Mouse (Mus musculus): ENCODE measurements around the gene Cracr2b. TPM values are rescaled to one million over a fixed set of nuclear protein-coding genes. Genes with fewer than 3 reads are reported as not detected.

Cracr2b gene
- polyA plus RNA-seq, 1 experiment from 2014 or later, result 23.7 TPM

DNA sequence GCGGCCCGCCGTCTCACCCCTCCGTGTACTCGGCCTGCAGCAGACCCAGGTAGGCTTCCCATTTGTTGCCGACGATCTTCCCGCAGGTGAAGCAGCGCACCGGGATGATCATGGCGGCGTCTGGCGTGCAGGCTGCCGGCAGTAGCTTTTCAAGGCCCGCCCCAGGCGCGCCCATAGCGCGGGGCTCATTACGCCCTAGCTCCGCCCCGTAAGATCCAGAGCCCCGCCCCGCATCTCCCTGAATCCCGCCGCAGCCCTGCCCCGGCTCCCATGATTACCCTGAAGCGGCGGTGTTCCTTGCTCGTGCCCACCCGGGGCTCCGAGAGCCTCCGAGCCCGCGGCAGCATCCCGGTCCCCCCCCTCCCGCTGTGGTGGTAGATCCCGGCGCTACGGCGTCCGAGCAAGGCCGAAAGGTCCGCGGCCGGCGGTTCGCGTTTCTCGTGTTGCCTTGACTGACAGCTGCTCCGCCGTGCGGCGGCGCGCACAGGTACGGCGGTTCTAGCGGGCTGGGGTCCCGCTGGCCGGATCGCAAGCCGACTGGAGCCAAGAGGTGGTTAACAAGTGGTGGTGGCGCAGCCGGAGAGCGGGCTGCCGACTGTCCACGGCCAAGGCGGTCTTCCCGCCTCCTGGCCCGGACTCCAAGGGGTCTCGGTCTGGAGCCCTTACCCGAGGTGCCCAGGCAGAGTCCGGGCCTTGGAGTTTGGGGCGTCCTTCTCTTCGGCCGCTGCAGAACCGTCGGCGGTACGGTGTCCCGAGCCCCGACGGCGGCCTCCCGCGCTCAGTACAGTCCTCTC lies 14.3 kb downstream of the Cracr2b start, which contains the start of the genes Polr2l and Tspan4:
Gene Polr2l (minus strand): TSS at position 122 of the 794 bp plus-strand sequence.
Gene Tspan4 (plus strand): TSS at position 230 of the 794 bp plus-strand sequence.
- no peaks in the 10 kb centered on the region for H3K9me3 ChIP-seq (ENCODE audit: low read length)
- peaks cover 19% of the 10 kb centered on the region for H3K36me3 ChIP-seq (ENCODE audit: insufficient read depth, low read length)
- peak within 1 kb of the TSS; percentile 81 for H3K4me3 ChIP-seq (ENCODE audit: low read length)
- peaks cover 40% of the 10 kb centered on the region for H3K4me1 ChIP-seq (ENCODE audit: insufficient read depth, low read length)
- peak within 1 kb of the TSS; percentile 90 for H3K9ac ChIP-seq (replicated peaks; ENCODE audit: low read length)
- WGBS, result under 1% methylated on average over 84 of the region's 87 CpGs
- no peaks in the 10 kb centered on the region for H3K27me3 ChIP-seq (ENCODE audit: insufficient read depth, low read length)
- peak within 1 kb of the TSS; percentile 91 for H3K4me2 ChIP-seq (replicated peaks; ENCODE audit: low read depth, low read length)
- H3K27ac ChIP-seq (ENCODE audit: low read length), result peak within 1 kb of the TSS; percentile 98
- ATAC-seq (ENCODE audit: low FRiP score, low TSS enrichment), result peak; percentile 24

DNA sequence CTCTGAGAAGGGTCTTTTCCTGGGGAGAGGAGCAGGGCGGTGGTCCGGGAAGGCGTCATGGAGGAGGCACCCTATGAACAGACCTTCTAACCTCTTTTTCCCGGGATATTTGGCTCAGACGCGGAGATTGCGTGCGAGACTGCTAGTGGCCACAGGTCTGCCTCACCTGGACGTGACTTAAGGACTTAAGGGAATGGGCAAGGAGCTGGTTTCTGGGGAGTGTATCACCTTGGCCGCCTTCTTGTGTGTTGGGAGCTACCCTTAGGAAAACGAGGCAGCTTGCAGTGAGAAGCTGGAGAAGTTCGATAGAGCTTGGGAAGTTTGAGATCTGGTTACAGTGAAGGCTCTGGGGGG lies 14.9 kb downstream of the Cracr2b start:
- no peak for ATAC-seq (ENCODE audit: low FRiP score, low TSS enrichment)
- Histone ChIP-seq H3K27me3 (ENCODE audit: insufficient read depth, low read length) (no peaks in the 10 kb centered on the region), H3K4me1 (ENCODE audit: insufficient read depth, low read length) (peaks cover 45% of the 10 kb centered on the region), H3K36me3 (ENCODE audit: insufficient read depth, low read length) (peaks cover 13% of the 10 kb centered on the region), H3K9ac (replicated peaks; ENCODE audit: low read length) (peak overlapping the region; percentile 90), H3K4me3 (ENCODE audit: low read length) (peak overlapping the region; percentile 81), H3K27ac (ENCODE audit: low read length) (peak overlapping the region; percentile 98), H3K4me2 (replicated peaks; ENCODE audit: low read depth, low read length) (peak overlapping the region; percentile 91), H3K9me3 (ENCODE audit: low read length) (no peaks in the 10 kb centered on the region)
- WGBS, result 1% methylated on average over 12 of the region's 12 CpGs

DNA sequence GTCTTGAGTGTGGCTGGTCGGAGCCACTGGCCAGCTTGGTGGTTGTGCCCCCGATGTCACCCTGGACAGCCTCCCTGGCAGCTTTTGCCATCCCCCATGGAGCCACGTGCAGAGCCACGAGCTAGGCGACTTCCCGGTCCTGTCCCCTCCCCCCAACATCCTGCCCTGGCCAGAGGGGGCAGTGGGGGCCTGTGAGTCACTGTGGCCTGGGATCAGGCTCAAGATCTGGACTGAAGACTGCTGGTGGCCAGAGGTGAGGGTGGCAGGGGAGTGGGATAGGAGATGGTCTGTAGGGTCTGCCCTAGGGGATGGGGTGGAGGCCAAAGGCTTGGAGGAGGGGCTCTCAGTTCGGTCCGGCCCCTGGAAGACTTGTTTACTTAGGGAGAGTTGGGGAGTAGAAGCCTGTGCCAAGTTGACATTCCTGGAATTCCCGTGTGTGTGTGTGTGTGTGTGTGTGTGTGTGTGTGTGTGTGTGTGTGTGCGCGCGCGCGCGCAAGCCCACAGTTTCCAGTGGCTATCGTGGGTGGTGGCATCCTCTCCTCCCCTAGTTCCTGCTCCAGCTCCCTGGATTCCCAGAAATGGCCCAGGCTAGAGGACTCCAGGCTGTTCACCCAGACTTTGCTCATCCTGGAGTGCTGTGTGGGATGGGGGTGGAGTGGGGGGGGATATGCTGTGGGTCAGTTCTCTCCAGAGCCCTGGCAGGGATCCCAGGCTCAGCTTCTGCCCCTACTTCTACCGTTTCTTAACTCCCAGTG lies 15.5 kb downstream of the Cracr2b start:
- H3K27me3 ChIP-seq (ENCODE audit: insufficient read depth, low read length), result no peaks in the 10 kb centered on the region
- H3K9me3 ChIP-seq (ENCODE audit: low read length), result no peaks in the 10 kb centered on the region
- ATAC-seq (ENCODE audit: low FRiP score, low TSS enrichment), result peak; percentile 80
- H3K4me3 ChIP-seq (ENCODE audit: low read length), result peak overlapping the region; percentile 81
- H3K4me1 ChIP-seq (ENCODE audit: insufficient read depth, low read length), result peaks cover 51% of the 10 kb centered on the region
- H3K9ac ChIP-seq (replicated peaks; ENCODE audit: low read length), result peak overlapping the region; percentile 90
- peaks cover 7% of the 10 kb centered on the region; the same call in 1 of the 2 replicates for H3K36me3 ChIP-seq (ENCODE audit: insufficient read depth, low read length)
- H3K27ac ChIP-seq (ENCODE audit: low read length), result peak overlapping the region; percentile 98
- H3K4me2 ChIP-seq (replicated peaks; ENCODE audit: low read depth, low read length), result peak overlapping the region; percentile 91
- under 1% methylated on average over 16 of the region's 17 CpGs for WGBS

DNA sequence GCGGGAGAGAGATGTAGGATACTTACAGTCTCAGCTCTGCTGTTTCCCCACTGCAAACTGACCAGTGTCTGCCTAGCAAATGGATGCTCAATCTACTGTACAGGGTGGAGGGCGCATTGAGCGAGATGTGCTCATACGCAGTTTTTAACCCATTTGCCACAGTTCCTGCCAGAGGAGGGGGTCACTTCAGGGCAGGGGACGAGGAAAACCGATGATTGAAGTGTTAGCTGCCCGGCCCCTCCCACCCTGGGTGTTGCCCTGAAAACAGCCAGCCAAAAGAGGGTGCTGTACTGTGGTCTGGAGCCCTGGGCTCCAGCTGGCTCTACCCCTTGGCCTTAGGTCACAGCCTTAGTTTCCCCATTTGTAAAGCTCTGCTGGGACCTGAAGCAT lies 16.1 kb downstream of the Cracr2b start:
- ATAC-seq (ENCODE audit: low FRiP score, low TSS enrichment), result no peak
- Histone ChIP-seq H3K9me3 (ENCODE audit: low read length) (no peaks in the 10 kb centered on the region), H3K36me3 (ENCODE audit: insufficient read depth, low read length) (peaks cover 5% of the 10 kb centered on the region; the same call in 1 of the 2 replicates), H3K27ac (ENCODE audit: low read length) (peak overlapping the region; percentile 98), H3K9ac (replicated peaks; ENCODE audit: low read length) (peak overlapping the region; percentile 53), H3K4me1 (ENCODE audit: insufficient read depth, low read length) (peaks cover 55% of the 10 kb centered on the region), H3K4me2 (replicated peaks; ENCODE audit: low read depth, low read length) (peak overlapping the region; percentile 91), H3K27me3 (ENCODE audit: insufficient read depth, low read length) (no peaks in the 10 kb centered on the region), H3K4me3 (ENCODE audit: low read length) (peak overlapping the region; percentile 81)
- WGBS, result 16% methylated on average over 7 of the region's 7 CpGs

DNA sequence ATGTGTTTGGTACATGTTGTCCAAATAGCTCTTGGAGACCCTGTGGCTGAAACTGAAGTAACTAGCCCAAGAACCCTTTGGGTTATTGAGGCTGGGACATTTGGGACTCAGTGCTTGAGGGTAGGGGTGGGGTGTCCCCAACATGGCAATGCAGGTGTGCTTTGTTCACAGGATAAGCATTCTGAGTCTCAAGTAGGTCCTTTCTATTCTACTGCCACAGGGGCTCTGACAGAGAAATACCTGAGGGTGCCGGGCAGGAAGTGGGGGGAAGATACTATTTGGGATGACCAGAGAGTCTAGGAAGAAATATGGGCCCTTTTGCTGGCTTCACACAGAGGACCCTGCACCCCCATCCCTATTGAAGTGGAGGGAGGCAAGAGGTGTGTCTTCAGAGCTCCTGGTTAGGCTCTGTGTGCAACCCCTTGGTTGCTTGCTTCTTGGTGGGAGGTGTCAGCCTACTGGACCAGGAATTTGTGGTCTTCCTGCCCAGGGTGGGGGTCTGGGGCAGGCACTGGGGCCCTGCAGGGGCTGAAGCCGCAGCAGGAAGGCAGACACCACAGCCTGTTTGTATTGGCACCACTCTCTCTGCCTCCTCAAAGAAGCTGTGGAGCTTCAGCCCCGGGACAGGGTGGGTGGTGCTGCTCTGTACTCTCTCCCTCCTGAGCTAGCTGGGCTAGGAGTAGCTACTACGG lies 16.8 kb downstream of the Cracr2b start:
- WGBS, result 39% methylated on average over 4 of the region's 4 CpGs
- peak overlapping the region; percentile 91 for H3K4me2 ChIP-seq (replicated peaks; ENCODE audit: low read depth, low read length)
- H3K4me3 ChIP-seq (ENCODE audit: low read length), result peak overlapping the region; percentile 81; the same call in 1 of the 2 replicates
- peaks cover 61% of the 10 kb centered on the region for H3K4me1 ChIP-seq (ENCODE audit: insufficient read depth, low read length)
- H3K27ac ChIP-seq (ENCODE audit: low read length), result peak overlapping the region; percentile 98
- H3K36me3 ChIP-seq (ENCODE audit: insufficient read depth, low read length), result peaks cover 2% of the 10 kb centered on the region; the same call in 1 of the 2 replicates
- no peaks in the 10 kb centered on the region for H3K27me3 ChIP-seq (ENCODE audit: insufficient read depth, low read length)
- ATAC-seq (ENCODE audit: low FRiP score, low TSS enrichment), result no peak
- H3K9ac ChIP-seq (replicated peaks; ENCODE audit: low read length), result peak overlapping the region; percentile 53; the same call in 1 of the 2 replicates
- no peaks in the 10 kb centered on the region for H3K9me3 ChIP-seq (ENCODE audit: low read length)

DNA sequence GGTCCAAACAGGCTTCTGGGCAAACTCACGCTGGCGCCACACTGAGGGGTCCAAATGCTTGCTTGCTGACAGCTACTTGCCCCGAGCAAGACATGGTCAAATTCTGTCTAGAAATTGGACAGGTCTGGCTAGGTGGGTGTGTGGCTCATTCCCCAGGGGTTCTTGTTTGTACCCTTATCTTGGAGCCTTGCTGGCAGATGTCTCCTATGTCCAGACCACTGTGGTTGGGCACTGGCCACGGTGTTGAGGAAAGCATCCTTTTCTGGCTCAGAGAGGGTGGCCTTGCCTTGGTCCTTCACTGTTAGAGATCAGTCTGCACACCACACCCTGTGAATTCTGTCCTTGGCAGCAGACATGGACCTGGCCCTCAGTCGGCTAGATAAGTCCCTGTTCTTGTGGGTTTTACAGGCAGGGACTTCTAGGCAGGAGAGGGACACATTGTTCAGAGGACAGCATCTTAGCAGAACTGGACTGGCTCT lies 17.4 kb downstream of the Cracr2b start:
- ATAC-seq (ENCODE audit: low FRiP score, low TSS enrichment), result no peak
- WGBS, result 70% methylated on average over 5 of the region's 5 CpGs

DNA sequence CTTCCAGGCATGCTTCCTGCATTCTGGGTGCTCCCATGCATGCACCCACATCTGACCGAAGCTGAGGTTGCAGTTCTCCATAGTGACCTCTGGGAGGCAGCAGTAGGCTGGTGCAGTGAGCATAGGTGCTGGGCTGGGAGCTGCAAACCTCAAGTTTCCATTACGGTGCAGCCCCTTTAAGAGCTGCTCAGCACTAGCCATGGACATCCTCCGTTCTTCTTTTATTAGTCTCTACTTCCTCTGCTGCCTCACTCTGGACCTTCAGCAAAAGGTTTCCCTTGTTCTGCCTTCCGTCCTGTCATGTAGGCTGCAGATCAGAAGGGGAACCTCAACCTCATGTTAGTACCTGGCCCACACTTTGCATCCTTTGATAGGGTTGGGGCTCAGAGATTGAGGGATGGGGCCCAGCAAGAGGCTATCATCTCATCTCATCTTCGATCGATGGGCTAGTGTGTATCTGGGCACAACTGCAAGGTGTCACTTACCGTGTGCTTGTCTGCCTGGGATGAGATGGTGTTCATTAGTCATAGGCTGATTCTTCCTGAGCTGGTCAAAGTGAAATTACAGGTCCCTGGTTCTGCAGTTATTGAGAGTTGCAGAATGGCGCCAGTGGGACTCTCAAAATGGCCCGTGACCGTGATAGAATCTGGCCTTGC lies 20.1 kb downstream of the Cracr2b start:
- ATAC-seq (ENCODE audit: low FRiP score, low TSS enrichment), result peak; percentile 20; the same call in 1 of the 2 replicates
- H3K4me1 ChIP-seq (ENCODE audit: insufficient read depth, low read length), result peaks cover 44% of the 10 kb centered on the region

More for the DNA sequence above, 17.4 kb downstream of the Cracr2b start:
- H3K36me3 ChIP-seq (ENCODE audit: insufficient read depth, low read length), result no peaks in the 10 kb centered on the region
- H3K4me2 ChIP-seq (replicated peaks; ENCODE audit: low read depth, low read length), result peak overlapping the region; percentile 91
- peaks cover 60% of the 10 kb centered on the region for H3K4me1 ChIP-seq (ENCODE audit: insufficient read depth, low read length)
- no peaks in the 10 kb centered on the region for H3K27me3 ChIP-seq (ENCODE audit: insufficient read depth, low read length)
- H3K4me3 ChIP-seq (ENCODE audit: low read length), result no peak overlapping the region
- H3K9me3 ChIP-seq (ENCODE audit: low read length), result no peaks in the 10 kb centered on the region
- H3K9ac ChIP-seq (replicated peaks; ENCODE audit: low read length), result peak overlapping the region; percentile 40; the same call in 1 of the 2 replicates
- peak overlapping the region; percentile 98 for H3K27ac ChIP-seq (ENCODE audit: low read length)

DNA sequence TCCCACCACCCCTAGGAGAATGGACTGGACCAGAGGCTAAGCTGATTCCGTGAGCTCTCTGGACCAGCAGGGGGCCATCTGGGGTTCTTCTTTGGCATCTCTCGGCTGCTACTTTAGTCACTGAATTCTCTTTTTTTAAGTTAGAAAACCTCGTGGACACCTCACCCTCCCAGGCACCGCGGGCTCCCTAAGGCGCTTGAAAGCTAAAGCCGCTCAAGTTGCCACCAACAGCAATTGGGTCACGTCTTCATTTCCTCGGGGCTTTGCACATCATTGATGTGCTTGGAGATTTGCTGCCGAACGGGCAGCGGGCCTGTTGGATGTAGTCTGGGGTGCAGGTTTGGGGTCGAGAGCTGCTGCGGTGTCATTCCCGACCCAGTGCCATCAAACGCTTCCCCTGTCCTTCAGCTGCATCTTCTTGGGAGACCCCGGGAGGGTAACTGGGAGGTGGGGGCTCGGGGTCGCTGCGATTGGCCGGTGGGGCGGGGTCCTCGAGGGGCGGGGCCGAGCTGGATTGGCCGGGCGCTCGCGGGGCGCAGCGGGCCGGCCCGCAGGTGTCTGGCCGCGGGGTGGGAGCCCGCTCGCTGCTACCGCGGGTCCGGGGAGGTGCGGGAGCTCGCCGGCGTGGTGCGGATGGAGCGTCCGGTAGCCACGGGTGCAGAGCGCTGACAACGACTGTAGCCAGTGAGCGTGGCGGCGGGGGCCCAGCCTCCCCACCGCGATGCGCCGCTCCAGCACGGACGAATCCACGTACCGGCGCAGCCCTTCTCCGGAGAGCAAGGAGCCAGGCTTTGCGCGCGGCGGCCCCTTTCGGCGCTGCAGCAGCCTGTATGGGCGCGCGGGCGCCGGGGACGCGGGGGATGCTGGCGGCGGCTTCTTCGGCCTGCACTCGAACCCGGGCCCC lies 20.9 kb downstream of the Cracr2b start:
- Histone ChIP-seq H3K4me2 (replicated peaks; ENCODE audit: low read depth, low read length) (peak overlapping the region; percentile 96), H3K36me3 (ENCODE audit: insufficient read depth, low read length) (no peaks in the 10 kb centered on the region), H3K27ac (ENCODE audit: low read length) (no peak overlapping the region), H3K9me3 (ENCODE audit: low read length) (no peaks in the 10 kb centered on the region), H3K4me1 (ENCODE audit: insufficient read depth, low read length) (peaks cover 38% of the 10 kb centered on the region), H3K4me3 (ENCODE audit: low read length) (peak overlapping the region; percentile 61), H3K9ac (replicated peaks; ENCODE audit: low read length) (peak overlapping the region; percentile 66), H3K27me3 (ENCODE audit: insufficient read depth, low read length) (no peaks in the 10 kb centered on the region)
- ATAC-seq (ENCODE audit: low FRiP score, low TSS enrichment), result peak; percentile 20; the same call in 1 of the 2 replicates
- WGBS, result under 1% methylated on average over 77 of the region's 81 CpGs

More for the DNA sequence above, 20.1 kb downstream of the Cracr2b start:
- Histone ChIP-seq H3K4me2 (replicated peaks; ENCODE audit: low read depth, low read length) (peak overlapping the region; percentile 96), H3K36me3 (ENCODE audit: insufficient read depth, low read length) (no peaks in the 10 kb centered on the region), H3K27me3 (ENCODE audit: insufficient read depth, low read length) (no peaks in the 10 kb centered on the region), H3K4me3 (ENCODE audit: low read length) (peak overlapping the region; percentile 61), H3K27ac (ENCODE audit: low read length) (no peak overlapping the region), H3K9me3 (ENCODE audit: low read length) (no peaks in the 10 kb centered on the region), H3K9ac (replicated peaks; ENCODE audit: low read length) (0 out of 2 replicates have a peak overlapping the region, but pooled peaks have one; percentile 40)
- 8% methylated on average over 10 of the region's 10 CpGs for WGBS

All from kidney, embryonic 16.5 days (tissue).